Mouse (Mus musculus) kidney, adult 2 months (tissue): ENCODE measurements around the gene Nuak1.

ENCODE experiments used
- CTCF ChIP-seq: fragments of 200-500 bp; conservative IDR thresholded peaks from 2 replicates; pipeline ENCODE4 v1.5.1; 2011; ENCODE audit warnings: low read depth, mild to moderate bottlenecking, control low read depth, low read length, moderate library complexity, mixed read lengths; ENCODE audit not compliant: insufficient read depth, insufficient read length
- POLR2A ChIP-seq: fragments of 200-500 bp; IDR thresholded peaks from one replicate; pipeline ENCODE4 v1.6.1; 2011; ENCODE audit warnings: low read depth, low read length, control low read depth

- TF ChIP-seq CTCF (no peak), POLR2A (no peak)
These were observed 61.0 kb downstream of the Nuak1 start for GRCm38 (mm10) chr10:84379366-84379765.
